Mouse (Mus musculus): ENCODE results near the gene Brd1. TPM values are rescaled to one million over a fixed set of nuclear protein-coding genes. Genes with fewer than 3 reads are reported as not detected.

Brd1 gene
- polyA plus RNA-seq, 1 experiment from 2014 or later = 18.8 TPM

- WGBS = 90% methylated on average over 5 of the region's 5 CpGs
- H3K4me1 ChIP-seq = no peaks in the 10 kb centered on the region
- no peaks in the 10 kb centered on the region for H3K9me3 ChIP-seq
- no peak overlapping the region for H3K27ac ChIP-seq
- H3K27me3 ChIP-seq (ENCODE audit: insufficient read depth, poor library complexity, severe bottlenecking) = no peaks in the 10 kb centered on the region
- DNase-seq (ENCODE audit: low spot score) = no peak
- no peak overlapping the region for H3K4me3 ChIP-seq
- peaks cover 98% of the 10 kb centered on the region for H3K36me3 ChIP-seq
These were observed 34.5 kb downstream of the Brd1 start for GRCm38 (mm10) chr15:88699508-88699907.

- Histone ChIP-seq H3K4me1 (no peaks in the 10 kb centered on the region), H3K4me3 (no peak overlapping the region), H3K36me3 (peaks cover 98% of the 10 kb centered on the region), H3K27ac (no peak overlapping the region), H3K27me3 (ENCODE audit: insufficient read depth, poor library complexity, severe bottlenecking) (no peaks in the 10 kb centered on the region), H3K9me3 (no peaks in the 10 kb centered on the region)
- 93% methylated on average over 5 of the region's 5 CpGs for WGBS
- no peak for DNase-seq (ENCODE audit: low spot score)
These were observed 36.4 kb downstream of the Brd1 start for GRCm38 (mm10) chr15:88697586-88697985.

DNA sequence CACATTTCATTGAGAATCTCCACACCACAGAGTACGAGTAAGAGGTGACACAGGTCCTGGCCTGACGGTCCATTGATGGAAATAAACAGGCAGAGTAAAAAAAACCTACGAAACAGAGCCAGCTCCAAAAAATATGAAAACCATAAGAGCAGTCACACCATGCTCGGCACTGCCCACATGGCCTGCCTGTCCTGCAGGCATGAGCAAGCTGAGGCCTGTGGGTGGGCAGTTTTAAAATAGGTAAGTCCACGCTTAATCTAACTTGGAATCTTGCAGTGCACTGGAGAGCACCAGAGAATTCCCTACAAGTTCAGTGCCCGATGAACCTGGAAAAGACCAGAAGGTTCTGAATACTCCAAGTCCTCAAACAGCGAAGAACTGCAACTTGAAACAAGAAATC is 38.0 kb downstream of the Brd1 start:
- 90% methylated on average over 7 of the region's 7 CpGs for WGBS
- no peak overlapping the region for H3K4me3 ChIP-seq
- no peaks in the 10 kb centered on the region for H3K9me3 ChIP-seq
- no peak for DNase-seq (ENCODE audit: low spot score)
- no peaks in the 10 kb centered on the region for H3K27me3 ChIP-seq (ENCODE audit: insufficient read depth, poor library complexity, severe bottlenecking)
- H3K36me3 ChIP-seq = peaks cover 97% of the 10 kb centered on the region
- H3K4me1 ChIP-seq = no peaks in the 10 kb centered on the region
- no peak overlapping the region for H3K27ac ChIP-seq

- Histone ChIP-seq H3K36me3 (peaks cover 97% of the 10 kb centered on the region), H3K4me3 (no peak overlapping the region), H3K4me1 (no peaks in the 10 kb centered on the region), H3K27ac (no peak overlapping the region), H3K9me3 (no peaks in the 10 kb centered on the region), H3K27me3 (ENCODE audit: insufficient read depth, poor library complexity, severe bottlenecking) (no peaks in the 10 kb centered on the region)
- no peak for DNase-seq (ENCODE audit: low spot score)
- 86% methylated on average over 5 of the region's 5 CpGs for WGBS
These were observed 40.0 kb downstream of the Brd1 start for GRCm38 (mm10) chr15:88694033-88694432.

DNA sequence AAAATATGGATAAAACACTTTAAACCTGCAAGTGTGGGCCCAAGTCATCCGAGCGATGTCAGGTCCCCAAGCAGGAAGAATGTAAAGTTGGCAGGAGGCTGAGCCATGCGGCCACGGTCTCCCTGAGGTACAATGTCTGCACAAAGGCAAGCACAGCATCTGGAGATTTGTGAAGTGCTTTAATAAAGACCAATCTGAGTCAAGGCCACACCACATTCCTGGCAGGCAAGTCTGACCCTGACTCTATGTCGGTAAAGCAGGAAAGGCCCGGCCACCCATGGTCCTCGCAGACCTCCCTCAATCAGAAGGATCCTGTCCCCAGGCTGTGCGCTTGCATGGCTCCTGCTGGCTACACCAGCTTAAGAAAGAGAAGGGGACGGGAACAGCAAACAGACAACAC is 41.3 kb downstream of the Brd1 start:
- 91% methylated on average over 9 of the region's 9 CpGs for WGBS
- Histone ChIP-seq H3K27ac (no peak overlapping the region), H3K4me3 (no peak overlapping the region), H3K27me3 (ENCODE audit: insufficient read depth, poor library complexity, severe bottlenecking) (no peaks in the 10 kb centered on the region), H3K9me3 (no peaks in the 10 kb centered on the region), H3K4me1 (no peaks in the 10 kb centered on the region), H3K36me3 (peaks cover 97% of the 10 kb centered on the region)
- DNase-seq (ENCODE audit: low spot score) = no peak

- no peaks in the 10 kb centered on the region for H3K4me1 ChIP-seq
- H3K9me3 ChIP-seq = no peaks in the 10 kb centered on the region
- no peak overlapping the region for H3K27ac ChIP-seq
- no peak overlapping the region for H3K4me3 ChIP-seq
- no peaks in the 10 kb centered on the region for H3K27me3 ChIP-seq (ENCODE audit: insufficient read depth, poor library complexity, severe bottlenecking)
- DNase-seq (ENCODE audit: low spot score) = no peak
- peaks cover 96% of the 10 kb centered on the region for H3K36me3 ChIP-seq
- 94% methylated on average over 12 of the region's 12 CpGs for WGBS
These were observed 42.9 kb downstream of the Brd1 start for GRCm38 (mm10) chr15:88691129-88691528.

GRCm38 (mm10) chr15:88688120-88688519 is 45.9 kb downstream of the Brd1 start:
- H3K27me3 ChIP-seq (ENCODE audit: insufficient read depth, poor library complexity, severe bottlenecking) = no peaks in the 10 kb centered on the region
- H3K27ac ChIP-seq = no peak overlapping the region
- peaks cover 86% of the 10 kb centered on the region for H3K36me3 ChIP-seq
- H3K4me3 ChIP-seq = no peak overlapping the region
- H3K4me1 ChIP-seq = no peaks in the 10 kb centered on the region
- no peak for DNase-seq (ENCODE audit: low spot score)
- no peaks in the 10 kb centered on the region for H3K9me3 ChIP-seq
- 87% methylated on average over 10 of the region's 10 CpGs for WGBS

DNA sequence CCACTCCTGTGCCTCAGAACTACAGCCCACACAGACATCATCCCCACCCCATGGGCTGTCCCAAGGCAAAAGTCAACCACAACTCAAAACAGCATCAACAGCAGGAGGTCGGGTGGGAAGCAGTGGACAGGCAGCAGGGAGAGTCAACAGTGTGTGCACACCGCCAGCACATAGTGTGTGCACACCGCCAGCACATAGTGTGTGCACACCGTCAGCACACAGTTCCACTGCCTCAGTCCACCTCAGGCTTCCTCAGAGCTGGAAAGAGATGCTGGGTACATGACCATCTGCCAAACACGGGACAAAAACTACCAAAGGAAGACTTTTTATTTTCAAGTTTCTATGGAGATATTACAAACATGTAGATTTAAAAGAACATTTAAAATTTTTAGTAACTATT is 47.3 kb downstream of the Brd1 start:
- no peaks in the 10 kb centered on the region for H3K27me3 ChIP-seq (ENCODE audit: insufficient read depth, poor library complexity, severe bottlenecking)
- no peak for DNase-seq (ENCODE audit: low spot score)
- no peaks in the 10 kb centered on the region for H3K9me3 ChIP-seq
- WGBS = 90% methylated on average over 5 of the region's 5 CpGs
- peaks cover 76% of the 10 kb centered on the region for H3K36me3 ChIP-seq
- H3K27ac ChIP-seq = no peak overlapping the region
- no peaks in the 10 kb centered on the region for H3K4me1 ChIP-seq
- no peak overlapping the region for H3K4me3 ChIP-seq

DNA sequence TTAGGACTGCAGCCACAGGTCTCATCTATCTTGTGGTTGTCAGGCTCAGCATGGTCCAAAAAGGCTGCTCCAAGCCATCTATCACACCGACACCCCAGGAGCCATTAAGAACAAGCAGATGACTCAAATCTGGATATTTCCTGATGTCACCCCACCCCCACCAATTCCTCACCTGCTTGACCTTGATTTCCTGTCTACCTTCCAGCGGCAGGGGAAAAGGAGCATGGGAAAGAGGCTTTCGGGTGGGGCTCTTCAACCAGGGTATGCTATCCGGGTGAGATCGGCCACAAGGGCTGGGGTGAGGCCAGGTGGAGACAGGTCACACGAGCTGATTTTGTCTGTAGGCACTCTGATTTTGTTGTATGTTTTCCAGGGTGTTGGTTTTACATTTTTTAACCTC is 50.0 kb downstream of the Brd1 start:
- Histone ChIP-seq H3K9me3 (no peaks in the 10 kb centered on the region), H3K4me1 (no peaks in the 10 kb centered on the region), H3K36me3 (peaks cover 49% of the 10 kb centered on the region), H3K4me3 (no peak overlapping the region), H3K27ac (no peak overlapping the region), H3K27me3 (ENCODE audit: insufficient read depth, poor library complexity, severe bottlenecking) (no peaks in the 10 kb centered on the region)
- DNase-seq (ENCODE audit: low spot score) = no peak
- WGBS = 80% methylated on average over 6 of the region's 6 CpGs

DNA sequence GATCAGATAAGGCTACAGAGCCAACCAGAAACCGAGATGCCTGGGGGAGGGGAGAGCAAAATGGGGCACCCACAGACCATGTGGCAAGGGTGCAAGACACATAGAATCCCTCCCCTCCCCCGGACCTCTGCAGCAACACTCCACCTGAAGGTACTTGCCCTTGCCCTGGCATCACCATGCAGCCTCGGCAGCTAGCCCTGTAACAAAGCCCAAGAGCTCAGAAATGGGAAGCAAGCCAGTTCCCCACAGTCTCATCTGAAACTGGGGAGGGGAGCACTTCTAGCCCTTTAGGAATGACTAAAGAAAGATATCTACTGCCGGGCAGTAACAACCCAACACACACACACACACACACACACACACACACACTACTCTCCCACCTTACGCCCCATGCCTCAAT is 53.1 kb downstream of the Brd1 start:
- Histone ChIP-seq H3K27ac (no peak overlapping the region), H3K9me3 (no peaks in the 10 kb centered on the region), H3K4me3 (no peak overlapping the region), H3K4me1 (peaks cover 6% of the 10 kb centered on the region; the same call in 1 of the 2 replicates), H3K36me3 (peaks cover 21% of the 10 kb centered on the region; the same call in 1 of the 2 replicates), H3K27me3 (ENCODE audit: insufficient read depth, poor library complexity, severe bottlenecking) (no peaks in the 10 kb centered on the region)
- DNase-seq (ENCODE audit: low spot score) = no peak
- WGBS = 71% methylated on average over 5 of the region's 5 CpGs

- 64% methylated on average over 5 of the region's 5 CpGs for WGBS
- no peaks in the 10 kb centered on the region for H3K9me3 ChIP-seq
- no peak overlapping the region for H3K27ac ChIP-seq
- DNase-seq (ENCODE audit: low spot score) = no peak
- H3K4me1 ChIP-seq = peaks cover 6% of the 10 kb centered on the region; the same call in 1 of the 2 replicates
- no peak overlapping the region for H3K4me3 ChIP-seq
- H3K36me3 ChIP-seq = no peaks in the 10 kb centered on the region
- H3K27me3 ChIP-seq (ENCODE audit: insufficient read depth, poor library complexity, severe bottlenecking) = no peaks in the 10 kb centered on the region
These were observed 56.5 kb downstream of the Brd1 start for GRCm38 (mm10) chr15:88677568-88677967.

GRCm38 (mm10) chr15:88675998-88676397 is 58.0 kb downstream of the Brd1 start:
- DNase-seq (ENCODE audit: low spot score) = no peak
- H3K36me3 ChIP-seq = no peaks in the 10 kb centered on the region
- peaks cover 6% of the 10 kb centered on the region; the same call in 1 of the 2 replicates for H3K4me1 ChIP-seq
- H3K4me3 ChIP-seq = no peak overlapping the region
- no peaks in the 10 kb centered on the region for H3K27me3 ChIP-seq (ENCODE audit: insufficient read depth, poor library complexity, severe bottlenecking)
- H3K27ac ChIP-seq = no peak overlapping the region
- WGBS = 85% methylated on average over 5 of the region's 5 CpGs
- no peaks in the 10 kb centered on the region for H3K9me3 ChIP-seq

GRCm38 (mm10) chr15:88668693-88669092 is 65.3 kb downstream of the Brd1 start:
- DNase-seq (ENCODE audit: low spot score) = no peak
- WGBS = 81% methylated on average over 2 of the region's 2 CpGs

GRCm38 (mm10) chr15:88667653-88668052 is 66.4 kb downstream of the Brd1 start:
- Histone ChIP-seq H3K4me1 (peaks cover 1% of the 10 kb centered on the region; the same call in 1 of the 2 replicates), H3K27ac (no peak overlapping the region), H3K27me3 (ENCODE audit: insufficient read depth, poor library complexity, severe bottlenecking) (peaks cover 11% of the 10 kb centered on the region), H3K9me3 (no peaks in the 10 kb centered on the region), H3K4me3 (no peak overlapping the region), H3K36me3 (no peaks in the 10 kb centered on the region)
- 78% methylated on average over 3 of the region's 3 CpGs for WGBS
- DNase-seq (ENCODE audit: low spot score) = no peak

More at GRCm38 (mm10) chr15:88668693-88669092, 65.3 kb downstream of the Brd1 start:
- Histone ChIP-seq H3K36me3 (no peaks in the 10 kb centered on the region), H3K4me3 (no peak overlapping the region), H3K27me3 (ENCODE audit: insufficient read depth, poor library complexity, severe bottlenecking) (peaks cover under 1% of the 10 kb centered on the region; the same call in 1 of the 2 replicates), H3K27ac (no peak overlapping the region), H3K4me1 (no peaks in the 10 kb centered on the region), H3K9me3 (no peaks in the 10 kb centered on the region)

Measured in heart, embryonic 10.5 days (tissue).